Mouse (Mus musculus): ENCODE data around the gene Bola3.
A peak's percentile ranks its signal among the peaks of the same experiment; 100 is the strongest.
"Not testable (repeated sequence)": the region's sequence is repeated elsewhere in the genome, so short reads cannot be mapped to it uniquely, and the experiment has no call there.

The Bola3 gene

GRCm38 (mm10) chr6:83348873-83349272 lies at the start of gene Bola3:
Gene Bola3 (plus strand): TSS chr6:83349147.
- no peak for DNase-seq

GRCm38 (mm10) chr6:83300447-83301229 lies 48.3 kb upstream of the Bola3 start:
- DNase-seq = no peak

- DNase-seq = no peak
Observed at GRCm38 (mm10) chr6:83301294-83301693, 47.7 kb upstream of the Bola3 start.

- no peak for DNase-seq
Observed at GRCm38 (mm10) chr6:83302264-83302663, 46.7 kb upstream of the Bola3 start.

GRCm38 (mm10) chr6:83309017-83309416 lies 39.9 kb upstream of the Bola3 start:
- no peak for DNase-seq

GRCm38 (mm10) chr6:83311206-83311605 lies 37.7 kb upstream of the Bola3 start:
- no peak for DNase-seq

GRCm38 (mm10) chr6:83312021-83312420 lies 36.9 kb upstream of the Bola3 start:
- DNase-seq = no peak

- DNase-seq = peak; percentile 12
Observed at GRCm38 (mm10) chr6:83312514-83312913, 36.4 kb upstream of the Bola3 start.

GRCm38 (mm10) chr6:83315293-83315692 lies 33.7 kb upstream of the Bola3 start:
- DNase-seq = no peak

GRCm38 (mm10) chr6:83316022-83316421 lies 32.9 kb upstream of the Bola3 start:
- DNase-seq = no peak

- DNase-seq = peak; percentile 93
Observed at GRCm38 (mm10) chr6:83317108-83317741, 31.7 kb upstream of the Bola3 start.

GRCm38 (mm10) chr6:83321927-83322326 lies 27.0 kb upstream of the Bola3 start:
- DNase-seq = no peak

- no peak for DNase-seq
Observed at GRCm38 (mm10) chr6:83322794-83323193, 26.2 kb upstream of the Bola3 start.

- DNase-seq = no peak
Observed at GRCm38 (mm10) chr6:83323652-83324419, 25.1 kb upstream of the Bola3 start.

- DNase-seq = peak; percentile 93
Observed at GRCm38 (mm10) chr6:83325525-83326393, 23.2 kb upstream of the Bola3 start, which contains the start of the genes Mthfd2 and Mob1a. Gene Mthfd2 (minus strand): TSS chr6:83325908. Gene Mob1a (plus strand): TSS chr6:83326016.

- DNase-seq = no peak
Observed at GRCm38 (mm10) chr6:83326394-83326736, 22.6 kb upstream of the Bola3 start.

GRCm38 (mm10) chr6:83326761-83327160 lies 22.2 kb upstream of the Bola3 start:
- DNase-seq = no peak

GRCm38 (mm10) chr6:83327591-83328190 lies 21.3 kb upstream of the Bola3 start:
- DNase-seq = no peak

GRCm38 (mm10) chr6:83341387-83341786 lies 7.6 kb upstream of the Bola3 start:
- DNase-seq = no peak

GRCm38 (mm10) chr6:83342957-83343356 lies 6.0 kb upstream of the Bola3 start:
- no peak for DNase-seq

- DNase-seq = not testable (repeated sequence)
Observed at GRCm38 (mm10) chr6:83345285-83345684, 3.7 kb upstream of the Bola3 start.

- no peak for DNase-seq
Observed at GRCm38 (mm10) chr6:83347916-83348315, 1.0 kb upstream of the Bola3 start.

Data from thymus, postnatal 25 days (tissue).